Mouse (Mus musculus): ENCODE results near the gene Nup98. TPM values are rescaled to one million over a fixed set of nuclear protein-coding genes. Genes with fewer than 3 reads are reported as not detected.

The Nup98 gene
- 10 to 100 TPM; 22.5 to 24.2 TPM for total RNA-seq (2021)
- long read RNA-seq, experiment 1, partial matches to known transcripts: 1 of 5 reads
- long read RNA-seq, experiment 1, other reads (novel, unspliced or antisense): 3 of 5 reads
- long read RNA-seq, experiment 2, partial matches to known transcripts: 0 of 1 reads
- long read RNA-seq, experiment 2, other reads (novel, unspliced or antisense): 1 of 1 reads

- intact Hi-C loops (cut with DNase I; ENCODE audit: low total_unique reads): no loop called here
- peak; percentile 99 for DNase-seq
Observed at GRCm38 (mm10) chr7:102209756-102210721, at the start of gene Nup98, which contains the start of gene Pgap2. Gene Nup98, minus strand, starts transcription at chr7:102210176. Gene Pgap2, plus strand, starts transcription at chr7:102210208.

GRCm38 (mm10) chr7:102258753-102259152, 48.8 kb upstream of the Nup98 start:
- intact Hi-C loops (cut with DNase I; ENCODE audit: low total_unique reads): loop anchor here (2.0 kb wide), 1 partner anchor 156 kb away; no protein-coding TSS in a partner anchor
- no peak for DNase-seq

- intact Hi-C loops (cut with DNase I; ENCODE audit: low total_unique reads): loop anchor here (2.0 kb wide), 1 partner anchor 157 kb away; no protein-coding TSS in a partner anchor
- peak; percentile 83 for DNase-seq
Observed at GRCm38 (mm10) chr7:102258189-102258588, 48.2 kb upstream of the Nup98 start.

GRCm38 (mm10) chr7:102256636-102257035, 46.7 kb upstream of the Nup98 start:
- intact Hi-C loops (cut with DNase I; ENCODE audit: low total_unique reads): no loop called here
- DNase-seq: no peak

- DNase-seq: no peak
- intact Hi-C loops (cut with DNase I; ENCODE audit: low total_unique reads): no loop called here
Observed at GRCm38 (mm10) chr7:102255954-102256353, 46.0 kb upstream of the Nup98 start, which contains the start of gene Rhog. Gene Rhog, minus strand, starts transcription at chr7:102256054.

- DNase-seq: no peak
- intact Hi-C loops (cut with DNase I; ENCODE audit: low total_unique reads): no loop called here
Observed at GRCm38 (mm10) chr7:102253631-102254030, 43.7 kb upstream of the Nup98 start.

- intact Hi-C loops (cut with DNase I; ENCODE audit: low total_unique reads): no loop called here
- peak; percentile 94 for DNase-seq
Observed at GRCm38 (mm10) chr7:102250631-102251214, 40.7 kb upstream of the Nup98 start.

GRCm38 (mm10) chr7:102249896-102250630, 40.1 kb upstream of the Nup98 start:
- intact Hi-C loops (cut with DNase I; ENCODE audit: low total_unique reads): no loop called here
- DNase-seq: peak; percentile 76

GRCm38 (mm10) chr7:102249531-102249895, 39.5 kb upstream of the Nup98 start:
- intact Hi-C loops (cut with DNase I; ENCODE audit: low total_unique reads): no loop called here
- no peak for DNase-seq

GRCm38 (mm10) chr7:102248691-102249404, 38.9 kb upstream of the Nup98 start:
- intact Hi-C loops (cut with DNase I; ENCODE audit: low total_unique reads): no loop called here
- DNase-seq: no peak

GRCm38 (mm10) chr7:102246956-102247797, 37.2 kb upstream of the Nup98 start:
- peak; percentile 26 for DNase-seq
- intact Hi-C loops (cut with DNase I; ENCODE audit: low total_unique reads): no loop called here

GRCm38 (mm10) chr7:102246265-102246664, 36.3 kb upstream of the Nup98 start:
- intact Hi-C loops (cut with DNase I; ENCODE audit: low total_unique reads): no loop called here
- DNase-seq: no peak

GRCm38 (mm10) chr7:102245775-102246174, 35.8 kb upstream of the Nup98 start:
- intact Hi-C loops (cut with DNase I; ENCODE audit: low total_unique reads): no loop called here
- DNase-seq: peak; percentile 58

- intact Hi-C loops (cut with DNase I; ENCODE audit: low total_unique reads): no loop called here
- peak; percentile 68 for DNase-seq
Observed at GRCm38 (mm10) chr7:102244782-102245535, 35.0 kb upstream of the Nup98 start.

GRCm38 (mm10) chr7:102243870-102244269, 33.9 kb upstream of the Nup98 start:
- DNase-seq: peak; percentile 18

GRCm38 (mm10) chr7:102242917-102243316, 32.9 kb upstream of the Nup98 start:
- intact Hi-C loops (cut with DNase I; ENCODE audit: low total_unique reads): no loop called here
- DNase-seq: no peak

More at GRCm38 (mm10) chr7:102243870-102244269, 33.9 kb upstream of the Nup98 start:
- intact Hi-C loops (cut with DNase I; ENCODE audit: low total_unique reads): no loop called here

- intact Hi-C loops (cut with DNase I; ENCODE audit: low total_unique reads): no loop called here
- no peak for DNase-seq
Observed at GRCm38 (mm10) chr7:102242371-102242770, 32.4 kb upstream of the Nup98 start.
